In genomic region chr9:74829206-74829605, GRCm38 (mm10) we compare ENCODE assay signal across 16 mouse cellular contexts. TPM values are rescaled to one million over a fixed set of nuclear protein-coding genes. Genes with fewer than 3 reads are reported as not detected.
DNase-seq lines count a peak whose midpoint lies in the region.
"Had no signal": no experiment of that assay in that cellular context is flagged by ENCODE, and none has a peak within 500 bp of the region (broad histone marks: within the 10 kb centered on the region; RNA-seq: fewer than 3 reads in every experiment).

No protein-coding gene starts in this region.

- peak; percentile 75 for DNase-seq in heart, adult 11 months
- no peak for DNase-seq in heart, postnatal 4 days
- DNase-seq: adrenal gland, adult 2 months; adrenal gland, adult 8-10 months; adrenal gland, postnatal 10 days; adrenal gland, postnatal 14 days; adrenal gland, postnatal 25 days; adrenal gland, postnatal 36 days; B cell, adult 2 months; cerebellum, adult 11 months; cerebellum, adult 11-12 months; cerebellum, adult 18-20 months; cerebellum, adult 2 months had no signal

RNA-seq across cellular contexts. Expression of gene Onecut1, which starts 32.5 kb away (rescaled TPM):
- not detected for total RNA-seq in heart, postnatal 4 days (2021)
- total RNA-seq: adrenal gland, adult 18-20 months; adrenal gland, postnatal 25 days; CH12.LX; MEL had no signal
